Comparison of ENCODE assay signal across 18 mouse cellular contexts in the genomic region with DNA sequence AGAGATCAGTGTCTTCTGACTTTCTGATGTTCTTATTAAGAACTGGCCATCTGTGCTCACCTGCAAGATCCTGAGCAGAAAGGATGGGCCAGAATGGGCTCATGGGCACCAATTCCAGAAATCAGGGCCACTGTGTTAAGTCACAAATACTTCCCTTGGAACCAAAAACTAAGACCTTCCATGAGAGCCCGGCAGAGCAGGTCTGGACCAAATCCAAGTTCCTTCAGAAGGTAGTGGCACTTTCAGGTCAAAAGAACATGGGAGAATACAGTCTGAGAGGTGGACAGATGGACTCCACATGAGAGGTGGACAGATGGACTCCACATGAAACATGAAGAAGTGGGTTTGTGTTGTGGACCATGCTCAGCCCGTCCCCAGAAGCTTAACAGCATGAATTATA.
DNase-seq lines count a peak whose midpoint lies in the region; ATAC-seq lines count a peak whose summit lies in the region.
"Had no signal": no experiment of that assay in that cellular context is flagged by ENCODE, and none has a peak within 500 bp of the region (broad histone marks: within the 10 kb centered on the region; RNA-seq: fewer than 3 reads in every experiment).

No protein-coding gene starts in this region.

- no peaks in the 10 kb centered on the region for H3K36me3 ChIP-seq in forebrain, embryonic 11.5 days (ENCODE audit: control insufficient read depth, insufficient read depth, low read length)
- H3K36me3 ChIP-seq in forebrain, embryonic 12.5 days (replicated peaks) = no peaks in the 10 kb centered on the region
- H3K36me3 ChIP-seq in midbrain, embryonic 10.5 days = no peaks in the 10 kb centered on the region
- no peaks in the 10 kb centered on the region for H3K36me3 ChIP-seq in midbrain, embryonic 13.5 days
- H3K36me3 ChIP-seq: forebrain, embryonic 10.5 days; neural tube, embryonic 15.5 days; stomach, embryonic 15.5 days had no signal

- H3K9me3 ChIP-seq in forebrain, embryonic 11.5 days (ENCODE audit: control insufficient read depth, low read length) = no peaks in the 10 kb centered on the region
- no peaks in the 10 kb centered on the region for H3K9me3 ChIP-seq in forebrain, embryonic 12.5 days
- H3K9me3 ChIP-seq in midbrain, embryonic 10.5 days (replicated peaks) = no peaks in the 10 kb centered on the region
- no peaks in the 10 kb centered on the region for H3K9me3 ChIP-seq in midbrain, embryonic 13.5 days
- H3K9me3 ChIP-seq: forebrain, embryonic 10.5 days; neural tube, embryonic 15.5 days; stomach, embryonic 15.5 days had no signal

- WGBS in forebrain, embryonic 11.5 days = 82% methylated on average over 2 of the region's 2 CpGs
- WGBS in forebrain, embryonic 12.5 days = 86% methylated on average over 2 of the region's 2 CpGs
- 91% methylated on average over 2 of the region's 2 CpGs for WGBS in midbrain, embryonic 10.5 days
- WGBS in midbrain, embryonic 13.5 days = 93% methylated on average over 2 of the region's 2 CpGs

- H3K4me1 ChIP-seq in forebrain, embryonic 11.5 days (replicated peaks; ENCODE audit: control insufficient read depth, insufficient read depth, low read length) = 0 out of 2 replicates have a peak, but pooled peaks cover 3% of the 10 kb centered on the region
- H3K4me1 ChIP-seq in forebrain, embryonic 12.5 days = peaks cover 15% of the 10 kb centered on the region
- H3K4me1 ChIP-seq in midbrain, embryonic 10.5 days = peaks cover 10% of the 10 kb centered on the region
- H3K4me1 ChIP-seq in midbrain, embryonic 13.5 days (replicated peaks) = peaks cover 12% of the 10 kb centered on the region

- no peak overlapping the region for H3K9ac ChIP-seq in forebrain, embryonic 11.5 days (ENCODE audit: low read length)
- H3K9ac ChIP-seq in forebrain, embryonic 12.5 days = no peak overlapping the region
- no peak overlapping the region for H3K9ac ChIP-seq in midbrain, embryonic 13.5 days (replicated peaks)
- H3K9ac ChIP-seq: liver, postnatal 0 days; neural tube, embryonic 15.5 days; stomach, embryonic 15.5 days had no signal

- H3K27ac ChIP-seq in forebrain, embryonic 11.5 days (ENCODE audit: low read depth, low read length) = no peak overlapping the region
- H3K27ac ChIP-seq in forebrain, embryonic 12.5 days = no peak overlapping the region
- no peak overlapping the region for H3K27ac ChIP-seq in midbrain, embryonic 10.5 days (replicated peaks)
- H3K27ac ChIP-seq in midbrain, embryonic 13.5 days = no peak overlapping the region
- H3K27ac ChIP-seq: forebrain, embryonic 10.5 days; gastrocnemius, adult 2 months; neural tube, embryonic 15.5 days; stomach, embryonic 15.5 days had no signal

- H3K4me3 ChIP-seq in forebrain, embryonic 11.5 days (ENCODE audit: low read depth, low read length) = no peak overlapping the region
- no peak overlapping the region for H3K4me3 ChIP-seq in forebrain, embryonic 12.5 days (replicated peaks)
- H3K4me3 ChIP-seq in midbrain, embryonic 10.5 days = no peak overlapping the region
- no peak overlapping the region for H3K4me3 ChIP-seq in midbrain, embryonic 13.5 days (replicated peaks)
- H3K4me3 ChIP-seq: forebrain, embryonic 10.5 days; gastrocnemius, adult 2 months; neural tube, embryonic 15.5 days; stomach, embryonic 15.5 days had no signal

- peak; percentile 9 for DNase-seq in forebrain, embryonic 11.5 days (ENCODE audit: low spot score)
- peak; percentile 4 for DNase-seq in midbrain, embryonic 10.5 days (ENCODE audit: low spot score)
- peak; percentile 71 to 83 for DNase-seq in cerebellum, postnatal 14 days
- DNase-seq in urinary bladder, postnatal 4 days (ENCODE audit: low spot score in 2 of 2) = no peak
- DNase-seq: gastrocnemius, adult 2 months; kidney, adult 2 months; kidney, postnatal 10 days; liver, postnatal 0 days; right cerebral cortex, adult 18-20 months had no signal

- H3K27me3 ChIP-seq in forebrain, embryonic 11.5 days (ENCODE audit: control insufficient read depth, insufficient read depth, low read length) = no peaks in the 10 kb centered on the region
- peaks cover 21% of the 10 kb centered on the region; the same call in 1 of the 2 replicates for H3K27me3 ChIP-seq in forebrain, embryonic 12.5 days
- H3K27me3 ChIP-seq in midbrain, embryonic 10.5 days (ENCODE audit: low read depth, poor library complexity, severe bottlenecking) = no peaks in the 10 kb centered on the region
- H3K27me3 ChIP-seq in midbrain, embryonic 13.5 days = 0 out of 2 replicates have a peak, but pooled peaks cover 6% of the 10 kb centered on the region
- H3K27me3 ChIP-seq: stomach, embryonic 15.5 days had no signal

- ATAC-seq in forebrain, embryonic 11.5 days (replicated peaks; ENCODE audit: low FRiP score) = no peak
- no peak for ATAC-seq in forebrain, embryonic 12.5 days (ENCODE audit: low FRiP score)
- no peak for ATAC-seq in midbrain, embryonic 13.5 days
- ATAC-seq in CD4-positive, CD25-positive, alpha-beta regulatory T cell, adult 4 months = no peak
- ATAC-seq: liver, postnatal 0 days; lung, postnatal 0 days had no signal

- no peak overlapping the region for H3K4me2 ChIP-seq in forebrain, embryonic 11.5 days (ENCODE audit: low read depth, low read length, severe bottlenecking)
- no peak overlapping the region for H3K4me2 ChIP-seq in forebrain, embryonic 12.5 days
- no peak overlapping the region for H3K4me2 ChIP-seq in midbrain, embryonic 13.5 days (replicated peaks)
- H3K4me2 ChIP-seq: heart, embryonic 11.5 days; midbrain, embryonic 11.5 days; neural tube, embryonic 15.5 days; stomach, embryonic 15.5 days had no signal

Comparison
In these comparisons a context has a peak if more than half of its experiments do, and no peak if none do; other contexts are left out.
1. DNase-seq: peak in forebrain, embryonic 11.5 days (single experiment), midbrain, embryonic 10.5 days (single experiment) and cerebellum, postnatal 14 days (2 of 2); none in urinary bladder, postnatal 4 days (0 of 2).